Mouse (Mus musculus): ENCODE measurements around the gene Camkmt.

Camkmt gene

DNA sequence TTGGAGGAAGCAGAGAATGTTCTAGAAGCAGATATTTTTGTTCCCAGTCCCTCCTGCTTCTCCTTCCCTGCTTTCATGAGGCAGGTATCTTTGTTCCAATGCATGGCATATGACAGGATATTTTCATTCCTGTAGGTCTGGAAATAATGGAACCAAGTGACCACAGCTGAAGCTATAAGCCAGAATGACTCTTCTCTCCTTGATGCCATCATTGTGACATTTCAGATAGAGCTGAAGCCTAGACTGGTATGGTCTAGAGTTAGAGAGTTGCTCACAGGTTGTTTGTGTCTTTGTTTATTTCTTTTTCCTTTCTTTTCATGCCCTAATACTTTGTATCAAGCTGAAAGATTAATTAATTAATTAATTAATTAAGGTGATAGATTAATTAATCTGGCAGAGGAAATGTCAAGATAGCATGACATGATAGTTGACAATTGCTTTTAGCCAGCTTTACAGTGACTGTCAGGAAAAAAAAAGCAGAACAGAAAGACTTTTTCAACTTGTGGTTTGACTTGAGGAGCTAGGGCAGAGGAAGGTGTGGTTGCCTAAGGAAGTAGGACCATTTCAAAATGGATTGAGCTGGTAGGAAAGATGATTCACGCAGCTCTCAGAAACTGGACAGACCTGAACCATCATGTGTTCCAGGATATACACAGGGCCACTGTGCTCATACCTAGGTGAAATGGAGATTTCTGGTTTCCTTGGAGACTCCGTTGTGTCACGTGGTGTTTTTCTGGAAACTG lies 404.8 kb downstream of the Camkmt start:
- CTCF ChIA-PET = no interaction called here

GRCm38 (mm10) chr17:85495871-85496270 lies 405.5 kb downstream of the Camkmt start:
- CTCF ChIA-PET = no interaction called here

DNA sequence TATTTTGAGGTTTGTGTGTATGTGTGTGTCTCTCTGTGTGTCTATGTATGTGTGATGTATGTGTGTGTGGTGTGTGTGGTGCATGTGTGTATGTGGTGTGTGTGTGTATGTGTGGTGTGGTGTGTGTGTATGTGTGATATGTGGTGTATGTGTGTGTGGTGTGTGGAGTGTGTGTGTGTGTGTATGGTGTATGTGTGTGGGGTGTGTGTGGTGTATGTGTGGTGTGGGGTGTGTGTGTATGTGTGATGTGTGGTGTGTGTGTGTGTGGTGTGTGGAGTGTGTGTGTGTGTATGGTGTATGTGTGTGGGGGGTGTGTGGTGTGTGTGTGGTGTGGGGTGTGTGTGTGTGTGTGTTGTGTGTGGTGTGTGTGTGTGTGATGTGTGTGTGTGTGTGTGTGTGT lies 414.5 kb downstream of the Camkmt start:
- CTCF ChIA-PET = no interaction called here

DNA sequence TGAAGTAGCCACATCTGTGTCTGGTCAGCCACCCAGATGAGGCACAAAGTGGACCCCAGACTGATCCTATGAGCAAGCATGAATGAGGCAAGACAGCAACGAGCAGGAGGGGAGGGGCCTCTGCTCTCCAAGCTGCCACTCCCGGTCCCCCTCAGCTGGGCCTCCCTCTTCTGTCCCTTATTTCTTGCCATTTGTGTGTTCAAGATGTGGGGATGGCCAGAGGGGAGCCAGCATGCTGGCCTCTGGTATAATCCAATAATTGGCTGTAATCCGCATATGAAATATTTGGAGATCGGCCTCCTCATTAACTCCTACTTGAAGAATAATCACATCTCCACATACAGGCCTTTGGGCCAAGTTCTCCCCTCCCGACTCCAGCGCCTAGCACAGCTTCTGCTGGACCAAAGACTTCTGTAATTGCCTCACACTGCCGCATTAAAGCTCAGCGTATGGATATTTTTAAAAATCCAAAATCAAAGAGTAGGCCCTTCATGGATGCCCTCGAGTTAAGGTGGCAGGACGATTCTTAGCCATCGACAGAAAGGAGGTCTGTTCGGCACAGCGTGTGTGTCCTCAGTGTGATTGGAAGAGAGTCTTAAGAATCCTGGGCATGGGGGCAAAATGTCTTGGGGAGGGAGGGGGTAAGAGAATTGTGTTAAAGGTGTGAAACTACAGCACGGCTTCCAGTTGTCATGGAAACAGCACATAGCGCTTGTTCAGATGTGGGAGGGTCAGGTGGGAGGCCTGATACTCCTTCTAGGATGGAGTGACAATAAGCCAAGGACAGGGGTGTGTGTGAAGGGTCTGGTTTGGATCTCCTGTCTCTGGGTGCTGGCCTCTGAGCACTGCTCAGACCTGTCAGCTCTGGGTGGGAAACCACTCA lies 416.1 kb downstream of the Camkmt start:
- CTCF ChIA-PET = interaction anchor here (0.5 kb wide), 1 partner anchor 374 kb away, joined by 3 read pairs; no protein-coding TSS in a partner anchor

DNA sequence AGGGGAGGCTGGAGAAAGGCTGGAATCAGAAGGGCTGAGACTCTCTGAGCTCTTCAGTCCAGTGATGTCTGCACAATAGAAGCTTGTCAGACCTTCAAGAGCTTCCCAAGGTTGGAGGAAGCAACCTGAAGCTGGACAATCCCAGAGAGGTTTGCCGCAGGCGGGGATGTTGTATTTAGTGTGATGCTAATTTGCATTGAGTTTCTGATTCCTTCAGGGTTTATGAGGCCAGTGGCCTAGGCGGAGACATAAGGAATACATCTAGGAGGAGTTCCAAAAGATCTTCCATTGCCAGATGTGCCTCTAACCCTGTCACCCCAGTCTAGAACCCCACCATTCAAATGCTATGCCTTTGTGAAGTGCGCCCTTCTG lies 416.7 kb downstream of the Camkmt start:
- CTCF ChIA-PET = no interaction called here

Measured in spleen, embryonic (tissue).